ENCODE assay signal across 22 mouse cellular contexts in the genomic region with DNA sequence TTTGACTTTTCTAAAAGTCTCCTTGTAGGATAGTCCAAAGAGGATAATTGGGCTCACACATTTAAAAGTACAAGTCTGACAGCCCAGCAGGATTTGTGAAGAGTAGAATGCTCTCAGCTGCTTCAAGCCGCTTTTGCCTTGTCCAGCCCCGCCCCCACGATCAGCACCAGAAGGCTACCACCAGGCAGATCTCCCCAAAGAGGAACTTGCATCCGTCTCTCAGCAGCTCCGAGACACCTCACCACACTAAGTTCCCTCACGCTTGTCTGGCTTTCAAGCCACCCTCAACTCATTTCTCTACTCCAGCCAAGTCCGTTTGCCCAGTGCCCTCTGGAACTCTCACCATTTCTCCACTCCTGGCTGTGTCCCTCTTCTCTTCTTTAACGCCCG. TPM values are rescaled to one million over a fixed set of nuclear protein-coding genes. Genes with fewer than 3 reads are reported as not detected.
DNase-seq lines count a peak whose midpoint lies in the region; ATAC-seq and TF ChIP-seq lines count a peak whose summit lies in the region.
"Had no signal": no experiment of that assay in that cellular context is flagged by ENCODE, and none has a peak within 500 bp of the region (broad histone marks: within the 10 kb centered on the region; RNA-seq: fewer than 3 reads in every experiment).

No protein-coding gene starts in this region.

- H3K27ac ChIP-seq in forebrain, embryonic 16.5 days (ENCODE audit: low read length): no peak overlapping the region
- H3K27ac ChIP-seq in forebrain, embryonic 14.5 days (ENCODE audit: low read depth, low read length): no peak overlapping the region
- H3K27ac ChIP-seq in midbrain, embryonic 15.5 days: no peak overlapping the region
- H3K27ac ChIP-seq in midbrain, postnatal 0 days (ENCODE audit: low read depth, low read length): no peak overlapping the region
- H3K27ac ChIP-seq in olfactory bulb, adult 2 months (ENCODE audit: insufficient read depth, low read depth, low read length): no peak overlapping the region
- H3K27ac ChIP-seq: hindbrain, embryonic 15.5 days; liver, embryonic 14.5 days had no signal

- 0 out of 2 replicates have a peak, but pooled peaks have one; percentile 31 for ATAC-seq in forebrain, embryonic 16.5 days
- no peak for ATAC-seq in forebrain, embryonic 14.5 days
- ATAC-seq in midbrain, embryonic 15.5 days (replicated peaks): peak; percentile 39; the same call in 1 of the 2 replicates
- no peak for ATAC-seq in midbrain, postnatal 0 days (ENCODE audit: low FRiP score)
- no peak for ATAC-seq in erythroid progenitor cell, adult 5-6 weeks (replicated peaks; ENCODE audit: low FRiP score, poor library complexity, severe bottlenecking)

- H3K9ac ChIP-seq in forebrain, embryonic 16.5 days (replicated peaks; ENCODE audit: low read depth, low read length): no peak overlapping the region
- H3K9ac ChIP-seq in forebrain, embryonic 14.5 days (ENCODE audit: low read length): no peak overlapping the region
- H3K9ac ChIP-seq in midbrain, embryonic 15.5 days: no peak overlapping the region
- H3K9ac ChIP-seq in midbrain, postnatal 0 days (replicated peaks; ENCODE audit: low read length, poor library complexity, severe bottlenecking): no peak overlapping the region
- H3K9ac ChIP-seq: forebrain, postnatal 0 days; hindbrain, embryonic 15.5 days; limb, embryonic 13.5 days; liver, embryonic 14.5 days had no signal

- no peak for TF ChIP-seq POLR2A in olfactory bulb, adult 2 months (IDR thresholded peaks at IDR 0.05; ENCODE audit: insufficient read depth, low read depth, low read length)

- H3K9me3 ChIP-seq in forebrain, embryonic 16.5 days (ENCODE audit: control insufficient read depth, low read length): no peaks in the 10 kb centered on the region
- H3K9me3 ChIP-seq in forebrain, embryonic 14.5 days (replicated peaks; ENCODE audit: control insufficient read depth, low read length): no peaks in the 10 kb centered on the region
- no peaks in the 10 kb centered on the region for H3K9me3 ChIP-seq in midbrain, embryonic 15.5 days
- H3K9me3 ChIP-seq in midbrain, postnatal 0 days (ENCODE audit: low read length): no peaks in the 10 kb centered on the region
- H3K9me3 ChIP-seq: hindbrain, embryonic 15.5 days; limb, embryonic 13.5 days; megakaryocyte, embryonic 14.5 days had no signal

- no peaks in the 10 kb centered on the region for H3K4me1 ChIP-seq in forebrain, embryonic 16.5 days (replicated peaks; ENCODE audit: control insufficient read depth, insufficient read depth, low read length)
- H3K4me1 ChIP-seq in forebrain, embryonic 14.5 days (ENCODE audit: control insufficient read depth, insufficient read depth, low read length): no peaks in the 10 kb centered on the region
- no peaks in the 10 kb centered on the region for H3K4me1 ChIP-seq in midbrain, embryonic 15.5 days
- H3K4me1 ChIP-seq in midbrain, postnatal 0 days (ENCODE audit: insufficient read depth, low read length): no peaks in the 10 kb centered on the region
- no peaks in the 10 kb centered on the region for H3K4me1 ChIP-seq in olfactory bulb, adult 2 months (ENCODE audit: control insufficient read depth, insufficient read depth, low read length)
- H3K4me1 ChIP-seq: hindbrain, embryonic 15.5 days; megakaryocyte, embryonic 14.5 days had no signal

- no peak for DNase-seq in forebrain, embryonic 14.5 days (ENCODE audit: low spot score)
- DNase-seq in midbrain, postnatal 0 days (ENCODE audit: low spot score): no peak
- peak; percentile 14 for DNase-seq in c-Kit-positive CD71-negative TER-119-negative erythroid progenitor cells, embryonic 14.5 days (ENCODE audit: low read depth)
- no peak for DNase-seq in frontal cortex, adult 2 months (ENCODE audit: extremely low spot score in 1 of 2, low spot score in 1 of 2)

- WGBS in forebrain, embryonic 16.5 days: 61% methylated on average over 9 of the region's 9 CpGs
- WGBS in forebrain, embryonic 14.5 days: 57% methylated on average over 9 of the region's 9 CpGs
- 57% methylated on average over 9 of the region's 9 CpGs for WGBS in midbrain, embryonic 15.5 days
- WGBS in midbrain, postnatal 0 days: 56% methylated on average over 9 of the region's 9 CpGs
- 59% methylated on average over 9 of the region's 9 CpGs for WGBS in olfactory bulb, adult 2 months

- no peaks in the 10 kb centered on the region for H3K36me3 ChIP-seq in forebrain, embryonic 16.5 days (ENCODE audit: control insufficient read depth, insufficient read depth)
- no peaks in the 10 kb centered on the region for H3K36me3 ChIP-seq in forebrain, embryonic 14.5 days (ENCODE audit: control insufficient read depth, insufficient read depth, low read length)
- no peaks in the 10 kb centered on the region for H3K36me3 ChIP-seq in midbrain, embryonic 15.5 days (replicated peaks)
- H3K36me3 ChIP-seq in midbrain, postnatal 0 days (ENCODE audit: insufficient read depth, low read length): no peaks in the 10 kb centered on the region
- H3K36me3 ChIP-seq: hindbrain, embryonic 15.5 days; limb, embryonic 13.5 days had no signal

- H3K27me3 ChIP-seq in forebrain, embryonic 16.5 days (replicated peaks; ENCODE audit: control insufficient read depth, insufficient read depth, low read length): no peaks in the 10 kb centered on the region
- H3K27me3 ChIP-seq in forebrain, embryonic 14.5 days (replicated peaks; ENCODE audit: control insufficient read depth, insufficient read depth, low read length): no peaks in the 10 kb centered on the region
- no peaks in the 10 kb centered on the region for H3K27me3 ChIP-seq in midbrain, embryonic 15.5 days (replicated peaks)
- no peaks in the 10 kb centered on the region for H3K27me3 ChIP-seq in midbrain, postnatal 0 days (ENCODE audit: insufficient read depth, low read length)
- H3K27me3 ChIP-seq: hindbrain, embryonic 15.5 days had no signal

- no peak for TF ChIP-seq CTCF in midbrain, postnatal 0 days (IDR thresholded peaks at IDR 0.05)
- peak; percentile 9; the same call in 1 of the 2 replicates for TF ChIP-seq CTCF in olfactory bulb, adult 2 months (IDR thresholded peaks at IDR 0.05; ENCODE audit: insufficient read depth, low read depth, low read length)

- H3K4me3 ChIP-seq in forebrain, embryonic 16.5 days (replicated peaks; ENCODE audit: low read length): no peak overlapping the region
- no peak overlapping the region for H3K4me3 ChIP-seq in forebrain, embryonic 14.5 days (ENCODE audit: low read depth, low read length)
- H3K4me3 ChIP-seq in midbrain, embryonic 15.5 days: no peak overlapping the region
- H3K4me3 ChIP-seq in midbrain, postnatal 0 days (ENCODE audit: low read depth, low read length): no peak overlapping the region
- no peak overlapping the region for H3K4me3 ChIP-seq in olfactory bulb, adult 2 months (ENCODE audit: insufficient read depth, low read depth, low read length)
- H3K4me3 ChIP-seq: hindbrain, embryonic 15.5 days; limb, embryonic 13.5 days; megakaryocyte, embryonic 14.5 days had no signal

- H3K4me2 ChIP-seq in forebrain, embryonic 16.5 days (ENCODE audit: low read length): no peak overlapping the region
- H3K4me2 ChIP-seq in forebrain, embryonic 14.5 days (ENCODE audit: low read length): no peak overlapping the region
- no peak overlapping the region for H3K4me2 ChIP-seq in midbrain, embryonic 15.5 days
- H3K4me2 ChIP-seq in midbrain, postnatal 0 days (ENCODE audit: low read depth, low read length, poor library complexity, severe bottlenecking): no peak overlapping the region
- H3K4me2 ChIP-seq: hindbrain, embryonic 15.5 days; limb, embryonic 13.5 days had no signal

RNA-seq across cellular contexts. Expression of gene Dlx5, which starts 33.6 kb away (rescaled TPM):
- 74.3 and 75.7 TPM in 2 replicates for polyA plus RNA-seq in forebrain, embryonic 16.5 days (2015; fragmentation: Nextera tagmentation; extraction: Ambion mirVana)
- 55.7 and 77.2 TPM in 2 replicates for polyA plus RNA-seq in forebrain, embryonic 14.5 days (2014; fragmentation: Nextera tagmentation; extraction: Ambion mirVana)
- polyA plus RNA-seq in midbrain, embryonic 15.5 days (2015; fragmentation: Nextera tagmentation; extraction: Ambion mirVana): 14.8 and 19.0 TPM in 2 replicates
- total RNA-seq in midbrain, postnatal 0 days (2014; rRNA removed): 0.49 and 0.76 TPM in 2 replicates
- polyA plus RNA-seq in midbrain, postnatal 0 days (2015; fragmentation: Nextera tagmentation; extraction: Ambion mirVana): 3.3 and 6.7 TPM in 2 replicates
- polyA plus RNA-seq in olfactory bulb, adult 2 months (2012; ENCODE audit: insufficient read depth, insufficient read length, low replicate concordance, missing spikeins): not detected in 2 replicates
- 20.9 and 28.3 TPM in 2 replicates for polyA plus RNA-seq in frontal cortex, adult 2 months (2012; rRNA removed)
- total RNA-seq in erythroid progenitor cell, adult 5-6 weeks (2015; ENCODE audit: low replicate concordance): not detected in 2 replicates
- total RNA-seq in erythroid progenitor cell, adult 5-6 weeks (2017; ENCODE audit: low replicate concordance): 0.64 TPM in 1 of 2 replicates, not detected in the other
- total RNA-seq: adrenal gland, postnatal 25 days; ES-E14; gastrocnemius, adult 8-10 months had no signal
- polyA plus RNA-seq: C2C12; liver, embryonic 14.5 days; neural tube, embryonic 14.5 days had no signal

RNA-seq across cellular contexts. Expression of gene Sdhaf3, which starts 40.3 kb away (rescaled TPM):
- 6.8 and 6.9 TPM in 2 replicates for polyA plus RNA-seq in forebrain, embryonic 16.5 days (2015; fragmentation: Nextera tagmentation; extraction: Ambion mirVana)
- 7.4 and 7.6 TPM in 2 replicates for polyA plus RNA-seq in forebrain, embryonic 14.5 days (2014; fragmentation: Nextera tagmentation; extraction: Ambion mirVana)
- polyA plus RNA-seq in midbrain, embryonic 15.5 days (2015; fragmentation: Nextera tagmentation; extraction: Ambion mirVana): 6.4 and 6.9 TPM in 2 replicates
- total RNA-seq in midbrain, postnatal 0 days (2014; rRNA removed): 4.4 and 5.5 TPM in 2 replicates
- polyA plus RNA-seq in midbrain, postnatal 0 days (2015; fragmentation: Nextera tagmentation; extraction: Ambion mirVana): 5.5 and 6.2 TPM in 2 replicates
- not detected in 2 replicates for polyA plus RNA-seq in olfactory bulb, adult 2 months (2012; ENCODE audit: insufficient read depth, insufficient read length, low replicate concordance, missing spikeins)
- polyA plus RNA-seq in frontal cortex, adult 2 months (2012; rRNA removed): 3.4 and 3.7 TPM in 2 replicates
- total RNA-seq in erythroid progenitor cell, adult 5-6 weeks (2015; ENCODE audit: low replicate concordance): 0.72 and 0.84 TPM in 2 replicates
- total RNA-seq in erythroid progenitor cell, adult 5-6 weeks (2017; ENCODE audit: low replicate concordance): 0.39 and 0.68 TPM in 2 replicates

RNA-seq across cellular contexts. Expression of gene Dlx6, which starts 52.4 kb away (rescaled TPM):
- 7.2 and 12.6 TPM in 2 replicates for polyA plus RNA-seq in forebrain, embryonic 16.5 days (2015; fragmentation: Nextera tagmentation; extraction: Ambion mirVana)
- 4.4 and 5.8 TPM in 2 replicates for polyA plus RNA-seq in forebrain, embryonic 14.5 days (2014; fragmentation: Nextera tagmentation; extraction: Ambion mirVana)
- polyA plus RNA-seq in midbrain, embryonic 15.5 days (2015; fragmentation: Nextera tagmentation; extraction: Ambion mirVana): 2.4 and 3.6 TPM in 2 replicates
- total RNA-seq in midbrain, postnatal 0 days (2014; rRNA removed): 0.57 and 1.5 TPM in 2 replicates
- 0.81 and 1.1 TPM in 2 replicates for polyA plus RNA-seq in midbrain, postnatal 0 days (2015; fragmentation: Nextera tagmentation; extraction: Ambion mirVana)
- not detected in 2 replicates for polyA plus RNA-seq in olfactory bulb, adult 2 months (2012; ENCODE audit: insufficient read depth, insufficient read length, low replicate concordance, missing spikeins)
- 27.4 and 35.5 TPM in 2 replicates for polyA plus RNA-seq in frontal cortex, adult 2 months (2012; rRNA removed)
- total RNA-seq in erythroid progenitor cell, adult 5-6 weeks (2015; ENCODE audit: low replicate concordance): not detected in 2 replicates
- total RNA-seq in erythroid progenitor cell, adult 5-6 weeks (2017; ENCODE audit: low replicate concordance): not detected in 2 replicates
- total RNA-seq: ES-E14; gastrocnemius, adult 8-10 months; heart, adult 8-10 months had no signal
- polyA plus RNA-seq: C2C12; heart, postnatal 0 days; liver, embryonic 14.5 days; lung, embryonic 16.5 days; neural tube, embryonic 14.5 days; thymus, adult 2 months had no signal

Comparison
In these comparisons a context has a peak if more than half of its experiments do, and no peak if none do; other contexts are left out.
1. ATAC-seq: peak in forebrain, embryonic 16.5 days (single experiment) and midbrain, embryonic 15.5 days (single experiment); none in forebrain, embryonic 14.5 days (single experiment), midbrain, postnatal 0 days (single experiment) and erythroid progenitor cell, adult 5-6 weeks (single experiment).